Mouse (Mus musculus): Measurements from ENCODE around the gene Ttc8.

Ttc8 gene

GRCm38 (mm10) chr12:98973461-98973860 is 53.1 kb downstream of the Ttc8 start:
- DNase-seq (ENCODE audit: low spot score), result no peak

GRCm38 (mm10) chr12:98974157-98974804 is 53.9 kb downstream of the Ttc8 start:
- no peak for DNase-seq (ENCODE audit: low spot score)

- DNase-seq (ENCODE audit: low spot score), result no peak
Observed at GRCm38 (mm10) chr12:98981081-98981480, 60.7 kb downstream of the Ttc8 start.

GRCm38 (mm10) chr12:98984785-98985184 is 64.4 kb downstream of the Ttc8 start:
- DNase-seq (ENCODE audit: low spot score), result no peak

GRCm38 (mm10) chr12:98991076-98991829 is 70.9 kb downstream of the Ttc8 start:
- DNase-seq (ENCODE audit: low spot score), result no peak

GRCm38 (mm10) chr12:98991830-98992216 is 71.4 kb downstream of the Ttc8 start:
- no peak for DNase-seq (ENCODE audit: low spot score)

- no peak for DNase-seq (ENCODE audit: low spot score)
Observed at GRCm38 (mm10) chr12:98993736-98994135, 73.4 kb downstream of the Ttc8 start.

- DNase-seq (ENCODE audit: low spot score), result no peak
Observed at GRCm38 (mm10) chr12:98994366-98994765, 74.0 kb downstream of the Ttc8 start.

GRCm38 (mm10) chr12:98995881-98996280 is 75.5 kb downstream of the Ttc8 start:
- no peak for DNase-seq (ENCODE audit: low spot score)

- no peak for DNase-seq (ENCODE audit: low spot score)
Observed at GRCm38 (mm10) chr12:98996581-98996988, 76.2 kb downstream of the Ttc8 start.

GRCm38 (mm10) chr12:98997046-98997445 is 76.7 kb downstream of the Ttc8 start:
- no peak for DNase-seq (ENCODE audit: low spot score)

- no peak for DNase-seq (ENCODE audit: low spot score)
Observed at GRCm38 (mm10) chr12:98998662-98999428, 78.5 kb downstream of the Ttc8 start.

- DNase-seq (ENCODE audit: low spot score), result no peak
Observed at GRCm38 (mm10) chr12:99000310-99000709, 79.9 kb downstream of the Ttc8 start.

- no peak for DNase-seq (ENCODE audit: low spot score)
Observed at GRCm38 (mm10) chr12:99003046-99003445, 82.7 kb downstream of the Ttc8 start.

- no peak for DNase-seq (ENCODE audit: low spot score)
Observed at GRCm38 (mm10) chr12:99004752-99005151, 84.4 kb downstream of the Ttc8 start.

GRCm38 (mm10) chr12:99008786-99009185 is 88.4 kb downstream of the Ttc8 start:
- DNase-seq (ENCODE audit: low spot score), result no peak

GRCm38 (mm10) chr12:99009430-99009829 is 89.1 kb downstream of the Ttc8 start:
- DNase-seq (ENCODE audit: low spot score), result no peak

- no peak for DNase-seq (ENCODE audit: low spot score)
Observed at GRCm38 (mm10) chr12:99010044-99010443, 89.7 kb downstream of the Ttc8 start.

- DNase-seq (ENCODE audit: low spot score), result no peak
Observed at GRCm38 (mm10) chr12:99011161-99011861, 90.9 kb downstream of the Ttc8 start.

GRCm38 (mm10) chr12:99015870-99016269 is 95.5 kb downstream of the Ttc8 start:
- no peak for DNase-seq (ENCODE audit: low spot score)

GRCm38 (mm10) chr12:99024430-99024960 is 104.1 kb downstream of the Ttc8 start:
- no peak for DNase-seq (ENCODE audit: low spot score)

- DNase-seq (ENCODE audit: low spot score), result no peak
Observed at GRCm38 (mm10) chr12:99026291-99026690, 105.9 kb downstream of the Ttc8 start.

All from urinary bladder, postnatal 25 days (tissue).